Mouse (Mus musculus): ENCODE measurements around the gene Ttll10.

Gene Ttll10

GRCm38 (mm10) chr4:156023520-156023919 is 35.7 kb downstream of the Ttll10 start:
- DNase-seq = no peak

- no peak for DNase-seq
Measured at GRCm38 (mm10) chr4:156021942-156022419, 37.2 kb downstream of the Ttll10 start.

DNA sequence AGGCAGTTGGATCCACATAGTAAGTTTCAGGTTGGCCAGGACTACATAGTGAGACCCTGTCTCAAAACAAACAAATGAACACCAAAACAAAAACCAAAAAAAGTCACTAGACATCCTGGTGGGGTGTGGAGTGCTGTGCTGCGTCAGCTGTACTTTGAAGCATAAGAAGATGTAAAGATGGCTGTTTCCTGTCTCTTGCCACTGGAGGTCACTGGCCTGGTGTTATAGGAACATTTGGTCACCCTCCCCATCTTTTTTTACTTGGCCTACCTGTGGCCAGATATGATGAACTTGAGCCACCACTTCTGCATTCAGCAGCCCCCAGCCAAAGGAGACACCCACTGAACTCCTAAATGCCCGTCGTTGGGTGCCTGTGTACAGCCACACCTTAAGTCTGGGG is 37.8 kb downstream of the Ttll10 start:
- no peak for DNase-seq

GRCm38 (mm10) chr4:156019771-156020170 is 39.4 kb downstream of the Ttll10 start:
- DNase-seq = no peak

DNA sequence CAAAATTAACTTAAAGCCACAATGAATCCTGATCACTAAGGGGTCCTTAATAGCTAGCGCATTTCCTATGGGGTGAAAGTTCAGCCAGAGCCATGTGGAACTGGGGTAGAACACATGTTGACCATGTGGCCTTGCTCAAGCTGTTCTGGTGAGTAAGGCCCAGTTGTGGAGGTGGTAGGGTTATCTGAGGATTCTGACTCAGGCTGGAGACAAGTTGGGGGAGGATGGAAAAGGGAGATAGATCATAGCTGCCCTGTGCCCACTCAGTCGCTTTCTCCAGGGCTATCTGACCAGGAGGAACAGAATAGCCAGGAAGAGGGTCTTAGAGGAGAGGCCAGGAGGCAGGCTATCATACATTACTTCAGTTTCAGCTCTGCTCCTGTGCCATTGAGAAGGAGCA is 44.8 kb downstream of the Ttll10 start:
- no peak for DNase-seq

GRCm38 (mm10) chr4:156013637-156014036 is 45.6 kb downstream of the Ttll10 start, which contains the start of gene Tnfrsf4:
Gene Tnfrsf4 (plus strand): TSS chr4:156013843.
- DNase-seq = peak; percentile 54

- DNase-seq = no peak
Measured at GRCm38 (mm10) chr4:156008369-156008768, 50.8 kb downstream of the Ttll10 start.

- no peak for DNase-seq
Measured at GRCm38 (mm10) chr4:156004109-156004508, 55.1 kb downstream of the Ttll10 start.

GRCm38 (mm10) chr4:155993606-155994005 is 65.6 kb downstream of the Ttll10 start:
- DNase-seq = no peak

DNA sequence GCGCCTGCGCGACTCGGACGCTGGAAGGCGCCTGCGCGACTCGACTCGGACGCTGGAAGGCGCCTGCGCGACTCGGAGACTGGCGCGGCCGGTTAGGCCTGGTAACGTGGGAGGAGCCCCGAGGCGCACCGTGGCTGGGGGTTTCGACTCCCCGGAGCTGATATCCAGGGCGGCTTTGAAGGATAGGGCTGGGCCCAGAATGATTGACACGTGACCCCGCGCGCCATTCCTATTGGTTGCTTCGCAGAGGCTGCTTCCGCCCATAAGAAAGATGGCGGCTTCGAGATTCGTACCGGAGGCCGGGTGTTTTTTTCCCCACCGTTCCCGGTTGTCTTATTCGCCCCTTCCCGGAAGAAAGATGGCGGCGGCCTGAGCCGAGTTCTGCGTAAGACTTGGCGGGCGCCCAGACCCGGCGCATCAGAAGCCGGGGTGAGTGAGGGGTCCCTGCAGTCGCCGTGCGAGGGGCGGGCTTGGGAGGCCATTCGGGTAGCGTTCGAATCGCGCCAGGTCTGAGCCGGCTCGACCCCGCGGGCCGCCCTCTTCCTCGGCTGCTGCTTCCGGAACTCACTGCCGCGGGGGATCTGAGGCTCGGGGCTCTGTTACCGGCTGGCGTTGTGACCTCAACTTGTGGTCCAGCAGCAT is 66.2 kb downstream of the Ttll10 start:
- peak; percentile 94 for DNase-seq

- peak; percentile 93 for DNase-seq
Measured at GRCm38 (mm10) chr4:155992241-155992905, 66.8 kb downstream of the Ttll10 start, which contains the start of the genes B3galt6 and Sdf4. Gene B3galt6 (minus strand): TSS chr4:155992649. Gene Sdf4 (plus strand): TSS chr4:155992872.

DNA sequence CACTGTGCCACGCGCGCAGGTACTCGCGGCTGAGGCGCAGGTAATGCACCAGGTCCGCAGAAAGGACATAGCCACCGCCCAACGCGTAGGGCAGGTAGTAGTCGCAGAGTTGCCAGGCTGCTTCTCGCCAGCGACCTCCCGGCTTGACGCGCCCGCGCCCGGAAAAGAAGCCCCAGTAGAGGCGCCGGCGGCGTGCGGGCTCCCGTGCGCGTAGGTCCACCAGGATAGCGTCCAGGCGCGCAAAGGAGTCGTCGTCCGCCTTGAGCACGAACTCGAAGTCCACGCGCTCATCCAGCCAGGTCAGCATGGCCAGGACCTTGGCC is 67.3 kb downstream of the Ttll10 start:
- no peak for DNase-seq

DNA sequence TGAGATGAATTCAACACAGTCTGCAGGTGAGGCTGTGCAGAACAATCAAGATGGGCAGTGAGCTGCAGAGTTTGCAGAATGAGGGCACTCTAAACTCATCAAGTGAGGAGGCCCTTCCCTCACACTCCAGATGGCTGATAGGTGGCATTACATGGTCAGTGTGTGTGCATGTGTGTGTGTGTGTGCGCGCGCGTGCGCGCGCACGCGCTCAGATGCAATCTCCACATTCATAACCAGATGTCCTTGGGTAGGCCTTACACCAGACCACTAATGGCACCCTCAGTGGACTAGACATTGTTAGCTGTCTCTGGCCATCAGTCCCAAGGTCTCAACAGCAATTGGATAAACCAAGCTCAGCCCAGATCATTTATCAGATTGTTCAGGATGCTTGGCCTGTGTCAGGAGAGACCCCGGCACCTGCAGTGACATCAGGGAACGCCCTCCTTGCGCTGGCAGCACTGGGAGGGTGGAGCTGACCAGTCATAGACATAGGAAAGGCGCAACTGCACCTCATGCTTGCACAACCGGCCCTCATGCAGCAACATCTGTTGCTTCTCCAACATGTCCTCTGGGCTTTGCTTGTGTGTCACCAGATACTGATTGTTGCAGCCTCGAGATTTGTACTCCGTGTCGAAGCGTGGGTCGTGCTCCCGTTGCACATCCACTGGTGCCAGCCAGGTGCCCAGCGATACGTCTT is 67.9 kb downstream of the Ttll10 start:
- DNase-seq = no peak
